Mouse (Mus musculus) embryonic fibroblast, embryonic 13.5 days (primary cell): ENCODE measurements around the gene Hcst. TPM values are rescaled to one million over a fixed set of nuclear protein-coding genes. Genes with fewer than 3 reads are reported as not detected.

ENCODE experiments used
- H3K27ac ChIP-seq: 2 replicates; pipeline ENCODE4 v1.5.1; 2012; ENCODE audit warnings: low read length, control low read depth, inconsistent platforms; ENCODE audit not compliant: insufficient read depth
- H3K4me1 ChIP-seq: 2 replicates; pipeline ENCODE4 v1.6.1; 2011; ENCODE audit warnings: low read length; ENCODE audit not compliant: control insufficient read depth, insufficient read depth
- H3K4me3 ChIP-seq: 2 replicates; pipeline ENCODE4 v1.5.1; 2011; ENCODE audit warnings: mild to moderate bottlenecking, control low read depth, low read length; ENCODE audit not compliant: insufficient read depth
- CTCF ChIP-seq: IDR thresholded peaks from 2 replicates; pipeline ENCODE4 v1.5.1; 2011; ENCODE audit warnings: mild to moderate bottlenecking, control low read depth, low read length, moderate library complexity, borderline replicate concordance; ENCODE audit not compliant: insufficient read depth
- POLR2A ChIP-seq: IDR thresholded peaks from 2 replicates; pipeline ENCODE4 v1.6.1; 2011; ENCODE audit warnings: low read depth, mild to moderate bottlenecking, control low read depth, low read length, moderate library complexity
- polyA plus RNA-seq: library from polyadenylated mRNA; stranded (reverse); fragments of >200 nt; gene quantifications from 2 replicates; pipeline ENCODE4 v1.2.4, GENCODE M21; 2011; ENCODE audit warnings: low read depth; ENCODE audit not compliant: missing spikeins, insufficient read length

The Hcst gene
- polyA plus RNA-seq, 1 experiment: not detected

- Histone ChIP-seq H3K4me3 (no peak overlapping the region), H3K27ac (no peak overlapping the region), H3K4me1 (0 out of 2 replicates have a peak, but pooled peaks cover 3% of the 10 kb centered on the region)
- TF ChIP-seq CTCF (no peak), POLR2A (no peak)
Observed at GRCm38 (mm10) chr7:30434238-30434637, 14.6 kb upstream of the Hcst start.

GRCm38 (mm10) chr7:30431793-30432192 is 12.1 kb upstream of the Hcst start:
- Histone ChIP-seq H3K4me1 (0 out of 2 replicates have a peak, but pooled peaks cover 3% of the 10 kb centered on the region), H3K27ac (no peak overlapping the region), H3K4me3 (no peak overlapping the region)
- TF ChIP-seq CTCF: peak; percentile 36; the same call in 1 of the 2 replicates
- no peak for TF ChIP-seq POLR2A

GRCm38 (mm10) chr7:30430191-30430590 is 10.5 kb upstream of the Hcst start:
- Histone ChIP-seq H3K27ac (no peak overlapping the region; the same call in 1 of the 2 replicates), H3K4me1 (0 out of 2 replicates have a peak, but pooled peaks cover 3% of the 10 kb centered on the region), H3K4me3 (no peak overlapping the region)
- no peak for TF ChIP-seq CTCF
- TF ChIP-seq POLR2A: no peak

- Histone ChIP-seq H3K4me3 (no peak overlapping the region), H3K4me1 (0 out of 2 replicates have a peak, but pooled peaks cover 3% of the 10 kb centered on the region), H3K27ac (no peak overlapping the region)
- no peak for TF ChIP-seq POLR2A
- no peak for TF ChIP-seq CTCF
Observed at GRCm38 (mm10) chr7:30429327-30429726, 9.7 kb upstream of the Hcst start.

- TF ChIP-seq POLR2A (no peak), CTCF (no peak)
- Histone ChIP-seq H3K4me1 (peaks cover 3% of the 10 kb centered on the region; the same call in 1 of the 2 replicates), H3K4me3 (peak overlapping the region; percentile 53), H3K27ac (no peak overlapping the region)
Observed at GRCm38 (mm10) chr7:30423071-30423641, 3.5 kb upstream of the Hcst start.

GRCm38 (mm10) chr7:30422560-30422959 is 2.9 kb upstream of the Hcst start:
- Histone ChIP-seq H3K27ac (no peak overlapping the region), H3K4me1 (peaks cover 3% of the 10 kb centered on the region; the same call in 1 of the 2 replicates), H3K4me3 (peak overlapping the region; percentile 53)
- TF ChIP-seq CTCF (no peak), POLR2A (no peak)

GRCm38 (mm10) chr7:30421890-30422435 is 2.3 kb upstream of the Hcst start:
- Histone ChIP-seq H3K4me1 (peaks cover 3% of the 10 kb centered on the region; the same call in 1 of the 2 replicates), H3K27ac (no peak overlapping the region), H3K4me3 (peak overlapping the region; percentile 53)
- TF ChIP-seq CTCF (no peak), POLR2A (no peak; the same call in 1 of the 2 replicates)

- Histone ChIP-seq H3K4me3 (peak within 1 kb of the TSS; percentile 53), H3K4me1 (peaks cover 3% of the 10 kb centered on the region; the same call in 1 of the 2 replicates), H3K27ac (no peak within 1 kb of the TSS)
- TF ChIP-seq CTCF (no peak), POLR2A (no peak)
Observed at GRCm38 (mm10) chr7:30421175-30421889, 1.7 kb upstream of the Hcst start, which contains the start of gene Nfkbid. Gene Nfkbid (plus strand): TSS chr7:30421732.

GRCm38 (mm10) chr7:30420673-30421072 is 1.0 kb upstream of the Hcst start:
- TF ChIP-seq POLR2A (no peak), CTCF (no peak)
- Histone ChIP-seq H3K27ac (no peak overlapping the region), H3K4me3 (no peak overlapping the region), H3K4me1 (peaks cover 3% of the 10 kb centered on the region; the same call in 1 of the 2 replicates)

GRCm38 (mm10) chr7:30417856-30418255 is 1.8 kb downstream of the Hcst start:
- TF ChIP-seq CTCF: no peak
- no peak for TF ChIP-seq POLR2A
- no peak overlapping the region for H3K27ac ChIP-seq
- H3K4me3 ChIP-seq: no peak overlapping the region
- peaks cover 3% of the 10 kb centered on the region; the same call in 1 of the 2 replicates for H3K4me1 ChIP-seq
